Mouse (Mus musculus): ENCODE results near the gene Ipmk. TPM values are rescaled to one million over a fixed set of nuclear protein-coding genes. Genes with fewer than 3 reads are reported as not detected.
A peak's percentile ranks its signal among the peaks of the same experiment; 100 is the strongest.
"Not testable (repeated sequence)": the region's sequence is repeated elsewhere in the genome, so short reads cannot be mapped to it uniquely, and the experiment has no call there.

Ipmk gene
- total RNA-seq, 2 experiments from 2014 or later = 14.8 to 16.9 TPM

- DNase-seq = no peak
- intact Hi-C loops (cut with DNase I) = no loop called here
Observed at GRCm38 (mm10) chr10:71405523-71406217, 58.1 kb downstream of the Ipmk start.

DNA sequence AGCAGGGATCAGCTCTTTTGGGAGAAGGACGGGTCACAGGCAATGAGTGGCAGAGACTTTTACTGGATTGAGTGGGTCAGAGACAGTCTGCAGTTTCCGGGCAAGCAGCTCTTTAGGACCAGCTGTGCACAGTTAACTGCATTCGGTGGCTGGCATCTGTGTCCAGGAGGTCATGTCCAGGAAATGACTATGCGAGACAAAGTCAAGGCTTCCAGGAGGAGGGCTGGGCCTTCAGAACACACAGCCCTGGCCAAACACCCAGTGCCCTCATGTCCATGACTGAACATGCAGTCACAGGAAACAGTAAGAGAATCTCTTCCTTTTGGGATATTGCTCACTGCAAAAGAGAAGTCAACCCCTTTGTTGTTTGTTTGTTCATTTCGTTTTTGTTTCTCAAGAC lies 62.4 kb downstream of the Ipmk start:
- intact Hi-C loops (cut with DNase I) = no loop called here
- no peak for DNase-seq

GRCm38 (mm10) chr10:71413401-71413800 lies 65.8 kb downstream of the Ipmk start:
- no peak for DNase-seq
- intact Hi-C loops (cut with DNase I) = no loop called here

DNA sequence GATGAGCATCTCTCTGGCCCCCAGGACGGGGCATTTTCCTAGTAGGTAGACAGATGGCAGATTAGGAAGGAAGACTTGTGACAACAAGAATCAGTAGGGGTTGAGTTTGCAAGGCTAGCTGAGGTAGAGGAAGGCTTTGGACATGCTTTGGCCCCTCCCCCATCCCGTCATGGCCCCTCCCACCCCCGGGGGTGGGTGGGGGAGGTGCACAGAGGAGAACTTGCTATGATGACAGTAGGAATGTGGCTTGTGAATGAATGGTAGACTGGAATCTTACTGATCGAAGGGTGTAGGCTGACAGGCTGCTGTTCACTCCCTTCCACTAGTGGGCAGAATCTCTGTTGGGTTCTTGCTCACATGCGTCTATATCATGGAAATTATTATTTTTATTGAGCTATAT lies 74.0 kb downstream of the Ipmk start:
- intact Hi-C loops (cut with DNase I) = no loop called here
- DNase-seq = no peak

DNA sequence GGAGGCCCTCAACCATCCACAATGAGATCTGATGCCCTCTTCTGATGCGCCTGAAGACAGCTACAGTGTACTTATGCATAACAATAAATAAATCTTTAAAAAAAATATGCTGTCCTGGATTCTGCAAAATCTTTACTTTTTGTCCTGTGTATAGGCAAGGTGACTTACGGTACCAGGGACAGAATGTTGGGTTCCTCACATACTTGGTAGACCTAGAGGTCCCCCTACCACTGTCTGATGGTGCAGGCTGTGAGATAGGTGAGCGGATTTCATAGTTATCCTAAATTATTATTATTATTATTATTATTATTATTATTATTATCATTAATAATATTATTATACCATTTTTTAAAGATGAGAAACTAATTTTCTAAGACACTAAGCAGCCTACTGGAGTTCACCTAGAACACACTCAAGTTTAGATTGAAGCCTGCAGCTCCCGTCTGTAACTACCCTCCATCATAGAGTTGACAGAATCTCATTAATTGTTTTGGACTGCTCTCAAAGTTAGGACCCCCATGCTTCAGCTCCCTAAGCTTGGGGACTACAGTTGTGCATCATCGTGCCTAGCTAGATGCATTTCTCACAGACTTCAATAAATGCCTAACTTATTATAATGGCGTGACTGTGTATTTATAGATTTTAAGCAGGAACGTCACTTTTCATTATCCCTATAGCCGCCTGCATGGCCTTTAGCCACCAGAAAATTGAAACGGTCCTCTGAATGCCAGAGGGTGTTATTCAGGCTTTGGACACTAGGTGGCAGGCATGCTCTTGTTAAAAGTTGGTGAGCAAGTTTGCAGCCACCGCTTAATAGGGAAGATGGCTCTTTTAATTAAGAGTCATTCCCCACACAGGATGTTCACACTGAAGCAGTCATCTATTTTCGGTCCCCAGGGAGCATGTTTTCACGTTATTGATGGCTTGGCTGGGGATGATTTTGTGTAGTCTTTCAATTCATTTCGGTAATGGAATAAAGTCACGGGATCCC lies 74.8 kb downstream of the Ipmk start:
- DNase-seq = peak; percentile 13 to 15
- intact Hi-C loops (cut with DNase I) = no loop called here

DNA sequence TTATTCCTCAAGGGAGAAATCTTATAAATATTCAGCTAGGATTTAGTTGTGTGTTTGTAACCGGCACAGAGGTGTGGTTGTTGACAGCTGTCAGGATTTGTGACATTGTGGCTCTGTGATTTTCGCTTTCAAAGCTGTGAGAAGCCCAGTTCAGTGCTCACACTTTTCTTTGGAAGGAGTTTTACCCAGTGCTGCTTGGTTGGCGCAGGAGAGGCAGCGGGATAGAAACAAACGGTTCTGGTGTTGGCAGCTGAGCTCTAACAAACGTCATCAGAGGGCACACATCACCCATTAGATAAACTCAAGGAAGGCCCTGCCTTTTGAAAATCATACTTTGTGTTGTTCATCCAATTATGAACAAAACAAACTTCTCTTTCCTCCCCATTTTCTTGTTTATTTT lies 79.2 kb downstream of the Ipmk start:
- no peak for DNase-seq
- intact Hi-C loops (cut with DNase I) = no loop called here

DNA sequence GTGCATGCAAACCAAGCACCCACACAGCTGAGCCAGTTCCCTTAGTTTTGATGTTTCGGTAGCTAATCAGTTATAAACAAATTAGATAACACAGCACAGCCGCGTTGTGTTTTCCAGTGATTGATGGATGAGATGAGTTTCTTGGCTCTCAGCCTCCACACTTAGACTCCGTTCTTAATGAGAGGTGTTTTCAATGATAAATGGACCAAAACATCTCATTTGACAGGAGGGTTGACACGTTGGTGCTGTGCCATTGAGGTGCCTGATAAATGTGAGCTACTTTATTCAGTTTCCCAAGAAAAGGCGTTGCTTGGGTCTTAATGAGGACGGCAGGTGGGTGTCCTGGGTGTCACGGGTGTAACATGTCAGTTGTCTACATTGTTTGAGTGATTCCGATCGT lies 79.8 kb downstream of the Ipmk start:
- intact Hi-C loops (cut with DNase I) = no loop called here
- DNase-seq = no peak

DNA sequence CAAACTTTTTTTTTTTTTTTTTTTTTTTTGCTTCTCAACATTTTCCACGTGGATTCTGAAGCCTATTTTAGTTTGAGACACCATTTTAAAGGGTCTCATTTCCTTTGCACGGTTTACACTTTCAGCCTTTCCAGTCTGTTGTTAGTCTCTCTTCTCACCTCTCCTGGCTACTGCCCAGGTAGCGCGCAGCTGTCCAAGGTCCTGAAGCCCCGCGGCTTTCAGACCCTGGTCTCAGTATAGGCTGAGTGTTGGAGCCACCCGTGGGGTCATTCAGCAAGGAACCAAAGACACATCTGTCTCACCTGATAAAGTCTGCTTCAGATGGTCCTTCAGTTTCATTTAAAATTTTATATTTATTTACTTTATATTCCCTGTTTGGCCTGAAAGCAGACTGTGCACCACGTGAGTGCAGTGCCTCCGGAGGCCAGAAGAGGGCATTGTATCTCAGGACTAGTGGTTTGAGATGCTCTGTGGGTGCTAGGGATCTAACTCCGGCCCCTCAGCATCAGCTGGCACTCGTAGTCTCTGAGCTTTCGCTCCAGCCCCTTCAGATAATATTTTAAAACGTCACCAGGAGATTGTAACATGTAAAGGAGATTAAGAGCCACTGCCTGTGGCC lies 80.8 kb downstream of the Ipmk start:
- no peak for DNase-seq
- intact Hi-C loops (cut with DNase I) = no loop called here

DNA sequence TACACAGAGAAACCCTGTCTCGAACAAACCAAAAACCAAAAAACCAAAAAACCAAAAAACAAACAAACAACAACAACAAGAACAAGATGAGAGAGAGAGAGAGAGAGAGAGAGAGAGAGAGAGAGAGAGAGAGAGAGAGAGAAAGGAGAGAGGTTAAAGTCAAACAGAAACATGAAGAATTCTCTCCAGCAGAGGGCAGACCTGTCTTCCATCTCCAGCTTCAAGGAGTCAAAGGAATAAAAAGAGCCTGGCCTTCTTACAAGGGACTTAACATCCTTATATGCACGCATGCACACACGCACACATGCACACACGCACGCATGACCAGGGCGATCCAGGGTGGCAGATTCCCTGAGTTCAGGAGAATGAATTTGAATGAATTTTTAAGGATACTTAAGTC lies 83.1 kb downstream of the Ipmk start:
- intact Hi-C loops (cut with DNase I) = no loop called here

DNA sequence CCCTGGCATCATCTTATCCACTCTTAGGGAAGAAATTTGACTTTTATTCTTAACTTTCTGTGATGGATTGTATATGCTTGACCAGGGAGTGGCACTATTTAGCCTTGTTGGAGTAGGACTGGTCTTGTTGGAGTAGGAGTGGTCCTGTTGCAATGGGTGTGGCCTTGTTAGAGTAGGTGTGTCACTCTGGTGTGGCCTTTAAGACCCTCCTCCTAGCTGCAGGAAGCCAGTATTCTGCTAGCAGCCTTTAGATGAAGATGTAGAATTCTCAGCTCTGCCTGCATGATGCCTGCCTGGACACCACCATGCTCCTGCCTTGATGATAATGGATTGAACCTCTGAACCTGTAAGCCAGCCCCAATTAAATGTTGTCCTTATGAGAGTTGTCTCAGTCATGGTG lies 95.5 kb downstream of the Ipmk start:
- DNase-seq = no peak
- intact Hi-C loops (cut with DNase I) = no loop called here

More for the DNA sequence above, 83.1 kb downstream of the Ipmk start:
- no peak for DNase-seq

DNA sequence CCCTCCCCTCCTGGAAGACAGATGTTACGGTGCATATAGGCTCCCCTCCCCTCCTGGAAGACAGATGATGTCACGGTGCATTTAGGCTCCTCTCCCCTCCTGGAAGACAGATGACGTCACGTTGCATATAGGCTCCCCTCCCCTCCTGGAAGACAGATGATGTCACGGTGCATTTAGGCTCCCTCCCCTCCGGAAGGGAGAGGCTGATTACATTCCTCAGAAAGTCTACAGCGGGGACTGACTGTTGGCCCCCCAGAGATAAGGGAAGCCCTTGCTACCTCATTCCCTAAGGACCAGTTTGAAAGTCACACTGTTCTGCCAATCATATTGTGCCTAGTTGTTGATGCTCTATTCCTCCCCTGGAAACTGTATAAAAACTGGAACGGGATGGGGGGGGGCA lies 100.1 kb downstream of the Ipmk start:
- intact Hi-C loops (cut with DNase I) = no loop called here
- DNase-seq = no peak

DNA sequence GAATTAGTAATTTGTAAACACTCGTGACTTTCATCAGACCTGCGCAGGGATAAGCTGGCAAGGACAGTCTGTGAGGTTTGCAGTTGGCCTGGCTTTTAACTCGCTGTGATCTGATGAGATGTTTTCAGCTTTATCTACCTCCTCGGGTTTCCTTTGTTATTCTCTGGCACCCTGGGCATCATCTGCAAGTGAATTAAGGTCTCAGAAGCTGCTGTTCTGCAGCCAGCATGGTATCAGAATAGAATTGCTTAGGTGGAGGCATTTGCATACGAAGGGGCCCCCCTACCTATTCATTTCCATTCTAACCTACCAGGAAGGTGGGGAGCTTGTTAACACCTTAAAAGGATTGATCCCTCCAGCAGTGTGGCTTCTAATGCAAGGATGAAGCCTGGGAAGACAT lies 100.7 kb downstream of the Ipmk start:
- DNase-seq = no peak
- intact Hi-C loops (cut with DNase I) = no loop called here

DNA sequence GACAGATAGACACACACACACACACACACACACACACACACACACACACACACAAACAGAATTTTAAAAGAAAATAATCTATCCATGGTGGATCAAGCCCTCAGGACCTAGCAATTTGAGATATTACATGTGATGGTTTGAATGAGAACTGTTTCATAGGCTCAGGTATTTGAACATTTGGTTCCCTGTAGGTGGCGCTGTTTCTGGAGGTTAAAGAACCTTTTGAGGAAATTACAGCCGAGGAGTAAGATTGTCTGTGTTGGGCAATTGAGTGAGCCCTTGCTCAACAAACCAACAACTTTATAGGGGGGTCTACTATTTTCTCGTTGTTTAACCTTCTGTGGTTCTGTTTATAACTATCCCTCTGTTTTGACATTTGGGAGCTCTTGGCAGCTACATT lies 107.8 kb downstream of the Ipmk start:
- intact Hi-C loops (cut with DNase I) = no loop called here

GRCm38 (mm10) chr10:71462371-71462770 lies 114.8 kb downstream of the Ipmk start:
- DNase-seq; intact Hi-C loops (cut with DNase I): not testable (repeated sequence)

More for the DNA sequence above, 107.8 kb downstream of the Ipmk start:
- no peak for DNase-seq

DNA sequence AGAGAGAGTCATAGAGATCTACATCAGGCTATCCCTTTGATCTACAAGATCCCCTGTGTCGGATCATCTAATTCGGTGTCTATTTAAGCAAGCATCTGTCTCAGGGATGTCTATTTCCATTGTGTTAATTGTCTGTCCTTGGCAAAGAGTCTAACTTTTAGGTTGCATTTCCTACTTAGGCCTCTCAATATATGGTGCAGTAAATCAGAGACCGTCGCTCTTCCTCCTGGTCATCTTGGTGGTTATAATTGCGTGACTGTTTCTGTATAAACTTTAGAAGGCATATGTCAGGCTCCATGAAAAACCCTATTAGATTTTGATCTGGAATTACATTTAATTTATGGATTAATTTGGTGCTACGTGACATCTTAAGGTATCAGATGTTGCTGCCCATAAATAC lies 116.9 kb downstream of the Ipmk start:
- no peak for DNase-seq
- intact Hi-C loops (cut with DNase I) = no loop called here

DNA sequence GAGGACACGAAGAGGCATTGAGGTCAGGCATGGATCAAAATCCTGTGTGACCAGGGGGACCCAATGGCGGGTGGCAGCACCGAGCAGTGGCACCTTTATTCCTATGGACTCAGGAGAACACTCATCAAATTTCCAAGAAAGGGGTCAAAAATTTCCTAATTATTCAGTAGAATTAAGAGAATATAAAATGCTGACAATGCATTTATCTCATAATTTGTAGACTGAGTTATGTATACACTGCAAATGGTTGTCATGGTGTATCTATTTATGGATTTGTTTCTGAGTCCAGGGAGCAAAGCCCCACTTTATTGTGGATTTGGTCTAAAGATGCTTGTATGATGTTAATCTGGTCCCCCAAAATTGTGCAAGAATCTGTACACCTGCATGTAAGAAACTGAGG lies 120.8 kb downstream of the Ipmk start:
- intact Hi-C loops (cut with DNase I) = no loop called here
- no peak for DNase-seq

DNA sequence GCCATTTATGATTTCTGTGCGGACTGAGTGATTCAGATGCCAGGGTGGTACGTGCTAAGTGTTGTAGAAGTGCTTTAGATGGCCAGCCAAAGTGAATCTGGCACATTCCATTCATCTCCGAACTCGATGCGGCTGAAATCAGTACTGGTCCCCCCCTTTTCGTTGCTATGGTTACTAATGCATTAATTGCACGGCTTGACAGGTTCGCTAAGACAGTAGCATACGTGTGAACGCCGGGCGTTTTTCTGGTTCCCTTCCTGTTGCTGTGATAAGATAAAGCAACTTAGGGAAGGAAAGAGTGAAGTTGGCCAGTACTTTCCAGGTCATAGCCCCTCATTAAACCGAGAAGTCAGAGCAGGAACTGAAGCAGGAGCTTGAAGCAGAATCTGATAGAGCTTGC lies 122.2 kb downstream of the Ipmk start:
- intact Hi-C loops (cut with DNase I) = no loop called here
- no peak for DNase-seq

DNA sequence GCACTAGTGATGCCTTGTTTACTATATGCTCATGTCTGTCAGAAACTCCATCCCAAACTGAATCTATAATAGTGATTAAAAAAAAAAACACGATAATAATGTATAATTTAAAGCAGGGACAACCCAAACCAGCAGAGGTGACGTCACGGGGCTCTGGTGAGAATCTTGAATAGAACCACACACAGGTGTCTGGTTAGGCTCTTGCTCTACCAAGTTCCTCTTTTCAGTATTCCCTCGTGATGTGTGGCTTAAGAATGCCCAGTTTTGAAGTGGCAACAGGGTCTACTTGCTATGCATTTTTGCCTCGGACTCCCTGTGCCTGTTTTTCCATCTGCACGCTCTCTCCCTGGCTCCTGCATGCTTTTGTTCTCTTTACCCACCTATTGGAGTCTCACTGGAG lies 124.5 kb downstream of the Ipmk start:
- no peak for DNase-seq
- intact Hi-C loops (cut with DNase I) = no loop called here

GRCm38 (mm10) chr10:71473590-71473989 lies 126.0 kb downstream of the Ipmk start:
- DNase-seq = no peak

GRCm38 (mm10) chr10:71476471-71477080 lies 129.0 kb downstream of the Ipmk start:
- no peak for DNase-seq
- intact Hi-C loops (cut with DNase I) = no loop called here

More at GRCm38 (mm10) chr10:71473590-71473989, 126.0 kb downstream of the Ipmk start:
- intact Hi-C loops (cut with DNase I) = no loop called here

- intact Hi-C loops (cut with DNase I) = no loop called here
Observed at GRCm38 (mm10) chr10:71477147-71477546, 129.6 kb downstream of the Ipmk start.

More at GRCm38 (mm10) chr10:71477147-71477546, 129.6 kb downstream of the Ipmk start:
- DNase-seq = no peak

Measured in gastrocnemius, postnatal 36 days (tissue).